Mouse (Mus musculus) limb, embryonic 13.5 days (tissue): Measurements from ENCODE around the gene Gramd4. TPM values are rescaled to one million over a fixed set of nuclear protein-coding genes. Genes with fewer than 3 reads are reported as not detected.
"Not testable (repeated sequence)": the region's sequence is repeated elsewhere in the genome, so short reads cannot be mapped to it uniquely, and the experiment has no call there.

Source experiments
- ATAC-seq: fragments of 200-750 bp; cut with Nextera tagmentation; 2 replicates; pipeline ENCODE4 v1.8.0; 2017; ENCODE audit warnings: low read depth, moderate number of reproducible peaks, moderate TSS enrichment; ENCODE audit not compliant: low FRiP score
- H3K27ac ChIP-seq: fragments of 300-500 bp; sonication (generic); 2 replicates; pipeline ENCODE4 v1.5.1; 2015; ENCODE audit warnings: inconsistent platforms, mild to moderate bottlenecking, moderate library complexity
- H3K27me3 ChIP-seq: fragments of 300-500 bp; sonication (generic); 2 replicates; pipeline ENCODE4 v1.6.1; 2015; ENCODE audit warnings: mild to moderate bottlenecking, inconsistent platforms
- H3K36me3 ChIP-seq: fragments of 300-500 bp; sonication (generic); 2 replicates; pipeline ENCODE4 v1.6.1; 2015; ENCODE audit warnings: inconsistent platforms, mild to moderate bottlenecking, moderate library complexity
- H3K4me1 ChIP-seq: fragments of 300-500 bp; sonication (generic); 2 replicates; pipeline ENCODE4 v1.6.1; 2015; ENCODE audit warnings: inconsistent platforms
- H3K4me2 ChIP-seq: fragments of 300-500 bp; sonication (generic); replicated peaks from 2 replicates; pipeline ENCODE4 v1.6.1; 2015; ENCODE audit warnings: inconsistent platforms, mild to moderate bottlenecking, moderate library complexity
- H3K4me3 ChIP-seq: fragments of 300-500 bp; sonication (generic); 2 replicates; pipeline ENCODE4 v1.5.1; 2015; ENCODE audit warnings: moderate library complexity, mild to moderate bottlenecking, inconsistent platforms
- H3K9ac ChIP-seq: fragments of 300-500 bp; sonication (generic); 2 replicates; pipeline ENCODE4 v1.6.1; 2015; ENCODE audit warnings: mild to moderate bottlenecking, inconsistent platforms
- H3K9me3 ChIP-seq: fragments of 300-500 bp; sonication (generic); 2 replicates; pipeline ENCODE4 v1.6.1; 2016; ENCODE audit warnings: inconsistent platforms
- WGBS: fragments of 180-500 bp; shearing (Covaris S2); methylation state at CpG from one replicate; pipeline ENCODE4 v1.1.7; 2015; 5-methylcytosine and 5-hydroxymethylcytosine counted together
- polyA plus RNA-seq: library from polyadenylated mRNA; unstranded; fragments of >200 nt; fragmentation: Nextera tagmentation; extraction: Ambion mirVana; gene quantifications from 2 replicates; pipeline ENCODE4 v1.2.1, GENCODE M21; 2015

The Gramd4 gene
- polyA plus RNA-seq, 1 experiment from 2014 or later = 15.3 TPM

- WGBS = 58% methylated on average over 6 of the region's 6 CpGs
- no peaks in the 10 kb centered on the region for H3K9me3 ChIP-seq
- H3K9ac ChIP-seq = peak overlapping the region; percentile 8; the same call in 1 of the 2 replicates
- H3K4me3 ChIP-seq = no peak overlapping the region
- H3K27ac ChIP-seq = 0 out of 2 replicates have a peak overlapping the region, but pooled peaks have one; percentile 15
- H3K27me3 ChIP-seq = no peaks in the 10 kb centered on the region
- no peak overlapping the region for H3K4me2 ChIP-seq
- H3K36me3 ChIP-seq = no peaks in the 10 kb centered on the region
- H3K4me1 ChIP-seq = peaks cover 7% of the 10 kb centered on the region; the same call in 1 of the 2 replicates
- ATAC-seq = no peak
Measured at GRCm38 (mm10) chr15:86051878-86052478, 5.5 kb upstream of the Gramd4 start.

DNA sequence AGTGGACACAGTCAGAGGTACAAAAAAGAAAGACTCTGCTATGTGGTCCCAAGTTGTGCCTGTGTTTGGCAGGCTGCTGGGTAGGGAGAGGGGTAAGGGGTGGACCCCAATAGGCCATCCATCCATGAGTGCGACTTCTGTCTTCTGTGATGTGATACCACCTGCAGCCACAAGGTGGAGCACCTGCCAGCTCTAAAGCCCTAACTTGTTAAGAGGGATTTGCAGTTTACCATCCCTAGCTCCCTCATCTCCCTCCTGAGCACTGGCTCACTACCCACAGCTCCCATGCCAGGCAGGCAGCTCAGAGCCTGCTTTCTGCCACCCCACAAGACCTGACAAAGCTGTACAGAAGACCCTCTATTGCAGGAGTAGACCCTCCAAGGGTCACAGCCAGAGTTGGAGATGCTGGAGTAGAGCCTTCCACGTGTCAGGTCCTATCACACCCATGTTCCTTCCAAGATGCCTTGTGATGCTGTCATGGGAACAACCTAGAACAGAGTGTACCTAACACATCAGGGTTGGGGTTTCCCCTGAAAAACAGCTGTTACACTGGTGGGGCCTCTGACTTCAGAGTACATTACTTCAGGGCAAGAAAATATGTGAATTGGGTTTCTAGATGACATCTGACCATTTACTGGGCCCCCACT is 3.5 kb upstream of the Gramd4 start:
- ATAC-seq = no peak

DNA sequence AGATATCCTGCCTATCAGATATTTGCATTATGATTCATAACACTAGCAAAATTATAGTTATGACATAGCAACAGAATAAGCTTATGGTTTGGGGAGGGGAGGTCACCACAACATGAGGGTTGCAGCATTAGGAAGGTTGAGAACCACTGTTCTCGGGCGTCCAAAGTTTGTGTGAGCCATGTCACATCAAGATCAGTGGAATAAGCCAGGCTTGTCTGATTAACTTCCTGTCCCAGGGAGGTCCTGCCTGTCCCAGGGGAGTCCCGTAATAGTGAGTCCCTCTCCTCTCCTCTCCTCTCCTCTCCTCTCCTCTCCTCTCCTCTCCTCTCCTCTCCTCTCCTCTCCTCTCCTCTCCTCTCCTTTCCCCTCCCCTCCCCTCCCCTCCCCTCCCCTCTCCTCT is 2.6 kb upstream of the Gramd4 start:
- H3K36me3 ChIP-seq, H3K4me2 ChIP-seq, H3K4me3 ChIP-seq, H3K9me3 ChIP-seq, H3K9ac ChIP-seq, H3K27me3 ChIP-seq, H3K27ac ChIP-seq, ATAC-seq: not testable (repeated sequence)
- H3K4me1 ChIP-seq = peaks cover 30% of the 10 kb centered on the region
- WGBS = 56% methylated on average over 3 of the region's 3 CpGs

More for the DNA sequence above, 3.5 kb upstream of the Gramd4 start:
- Histone ChIP-seq H3K36me3 (no peaks in the 10 kb centered on the region), H3K9me3 (no peaks in the 10 kb centered on the region), H3K4me1 (peaks cover 21% of the 10 kb centered on the region), H3K27ac (no peak overlapping the region), H3K9ac (no peak overlapping the region), H3K4me3 (no peak overlapping the region), H3K27me3 (no peaks in the 10 kb centered on the region), H3K4me2 (no peak overlapping the region)
- WGBS = 48% methylated on average over 2 of the region's 2 CpGs

DNA sequence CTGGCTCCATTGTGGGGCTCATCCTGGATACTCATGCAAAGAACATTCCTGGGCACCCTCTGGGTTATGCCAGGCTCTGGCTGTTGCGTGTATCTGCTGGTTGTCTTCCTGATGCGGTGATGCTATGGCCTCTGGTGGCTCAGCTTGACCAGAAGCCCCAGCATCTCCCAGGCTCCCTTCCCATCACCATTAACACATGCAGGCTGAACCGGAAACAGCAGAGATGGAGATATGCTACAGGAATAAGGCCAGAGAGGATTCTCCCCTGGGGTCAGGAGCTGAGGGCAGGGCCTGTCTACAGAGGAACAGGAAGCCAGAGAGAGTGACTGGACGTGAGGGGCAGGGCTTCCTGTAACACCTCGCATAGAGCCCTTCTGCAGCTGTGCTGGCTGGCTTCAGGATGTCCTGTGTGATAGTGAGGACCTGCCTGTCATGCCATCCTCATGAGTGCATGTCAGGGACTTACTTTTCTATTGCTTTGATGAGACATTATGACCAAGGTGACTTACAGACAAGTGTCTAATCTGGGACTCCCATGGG is 1.2 kb upstream of the Gramd4 start:
- H3K36me3 ChIP-seq = no peaks in the 10 kb centered on the region
- no peaks in the 10 kb centered on the region for H3K9me3 ChIP-seq
- peaks cover 44% of the 10 kb centered on the region for H3K4me1 ChIP-seq
- H3K9ac ChIP-seq = no peak overlapping the region
- H3K4me2 ChIP-seq = no peak overlapping the region
- no peak overlapping the region for H3K4me3 ChIP-seq
- H3K27me3 ChIP-seq = no peaks in the 10 kb centered on the region
- no peak overlapping the region for H3K27ac ChIP-seq
- no peak for ATAC-seq
- 85% methylated on average over 5 of the region's 5 CpGs for WGBS

- no peak for ATAC-seq
- WGBS = 8% methylated on average over 7 of the region's 7 CpGs
Measured at GRCm38 (mm10) chr15:86057908-86058307, 413 bp downstream of the Gramd4 start.

GRCm38 (mm10) chr15:86058394-86058915 is 960 bp downstream of the Gramd4 start:
- H3K27me3 ChIP-seq = no peaks in the 10 kb centered on the region
- 1% methylated on average over 57 of the region's 70 CpGs for WGBS
- no peaks in the 10 kb centered on the region for H3K36me3 ChIP-seq
- H3K4me2 ChIP-seq = peak overlapping the region; percentile 83
- ATAC-seq = peak; percentile 78
- peak overlapping the region; percentile 85 for H3K4me3 ChIP-seq
- H3K4me1 ChIP-seq = peaks cover 44% of the 10 kb centered on the region
- peak overlapping the region; percentile 58; the same call in 1 of the 2 replicates for H3K27ac ChIP-seq
- H3K9ac ChIP-seq = peak overlapping the region; percentile 97
- H3K9me3 ChIP-seq = no peaks in the 10 kb centered on the region

More at GRCm38 (mm10) chr15:86057908-86058307, 413 bp downstream of the Gramd4 start:
- Histone ChIP-seq H3K27me3 (no peaks in the 10 kb centered on the region), H3K4me1 (peaks cover 44% of the 10 kb centered on the region), H3K4me2 (peak overlapping the region; percentile 83), H3K9ac (peak overlapping the region; percentile 97), H3K9me3 (no peaks in the 10 kb centered on the region), H3K4me3 (peak overlapping the region; percentile 85), H3K27ac (no peak overlapping the region; the same call in 1 of the 2 replicates), H3K36me3 (no peaks in the 10 kb centered on the region)

GRCm38 (mm10) chr15:86058931-86059834 is 1.7 kb downstream of the Gramd4 start:
- H3K4me3 ChIP-seq = peak overlapping the region; percentile 85
- WGBS = 2% methylated on average over 48 of the region's 49 CpGs
- ATAC-seq = peak; percentile 33
- H3K4me1 ChIP-seq = peaks cover 44% of the 10 kb centered on the region
- H3K9ac ChIP-seq = peak overlapping the region; percentile 97
- H3K36me3 ChIP-seq = no peaks in the 10 kb centered on the region
- H3K27ac ChIP-seq = peak overlapping the region; percentile 58; the same call in 1 of the 2 replicates
- H3K4me2 ChIP-seq = peak overlapping the region; percentile 83
- H3K27me3 ChIP-seq = no peaks in the 10 kb centered on the region
- H3K9me3 ChIP-seq = no peaks in the 10 kb centered on the region

DNA sequence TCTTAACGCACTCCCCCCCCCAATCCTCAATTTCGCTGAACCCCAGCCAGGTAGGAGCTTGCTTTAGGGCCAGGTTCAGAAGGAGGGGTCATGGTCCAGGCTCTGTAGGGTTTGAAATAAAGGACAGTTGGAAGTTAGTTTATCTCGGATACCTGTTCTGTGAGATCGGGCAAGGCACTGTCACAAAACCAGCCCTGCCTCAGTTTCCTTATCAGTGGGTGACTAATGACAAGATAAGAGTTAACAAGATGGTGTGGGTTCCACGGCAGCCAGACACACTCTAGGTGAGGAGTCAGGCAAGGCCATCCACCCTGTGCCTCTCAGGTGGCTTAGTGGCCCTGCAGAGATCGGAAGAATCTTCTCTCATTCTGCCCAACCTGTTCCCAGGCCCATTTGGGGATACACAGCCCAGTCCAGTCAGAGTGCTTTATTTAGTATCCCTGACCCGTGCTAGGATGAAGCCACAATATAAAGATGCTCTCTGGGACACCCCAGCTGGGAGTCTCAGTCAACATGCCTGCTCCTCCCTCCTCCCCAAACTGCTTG is 2.4 kb downstream of the Gramd4 start:
- Histone ChIP-seq H3K36me3 (no peaks in the 10 kb centered on the region), H3K4me1 (peaks cover 44% of the 10 kb centered on the region), H3K9me3 (no peaks in the 10 kb centered on the region), H3K27ac (no peak overlapping the region), H3K4me3 (peak overlapping the region; percentile 85), H3K27me3 (no peaks in the 10 kb centered on the region), H3K9ac (peak overlapping the region; percentile 97), H3K4me2 (peak overlapping the region; percentile 83)
- ATAC-seq = no peak
- 82% methylated on average over 7 of the region's 7 CpGs for WGBS

GRCm38 (mm10) chr15:86060581-86060980 is 3.1 kb downstream of the Gramd4 start:
- H3K4me3 ChIP-seq = no peak overlapping the region
- H3K9ac ChIP-seq = no peak overlapping the region
- no peaks in the 10 kb centered on the region for H3K27me3 ChIP-seq
- no peak for ATAC-seq
- H3K27ac ChIP-seq = no peak overlapping the region
- peaks cover 44% of the 10 kb centered on the region for H3K4me1 ChIP-seq
- WGBS = 90% methylated on average over 12 of the region's 12 CpGs
- H3K9me3 ChIP-seq = no peaks in the 10 kb centered on the region
- peak overlapping the region; percentile 83 for H3K4me2 ChIP-seq
- no peaks in the 10 kb centered on the region for H3K36me3 ChIP-seq

DNA sequence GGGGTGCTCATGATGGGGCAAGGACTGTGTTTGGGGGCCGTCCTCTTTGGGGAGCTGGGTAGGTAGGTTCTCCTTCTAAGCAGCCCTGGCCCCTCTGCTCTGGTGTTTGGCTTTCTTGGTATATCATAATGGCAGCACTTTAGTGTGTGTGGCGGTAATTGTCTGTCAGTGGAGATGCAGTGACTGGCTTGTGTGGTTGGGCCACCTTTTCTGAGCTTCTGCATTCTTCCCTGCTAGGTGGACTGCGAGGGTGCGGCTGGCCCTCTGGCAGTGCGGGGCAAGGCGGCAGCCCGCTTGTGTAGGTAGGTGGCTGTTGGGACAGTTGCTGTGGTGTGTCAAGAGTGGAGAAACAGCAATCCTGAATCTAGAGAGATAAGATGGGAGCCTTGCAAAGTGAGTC is 3.7 kb downstream of the Gramd4 start:
- Histone ChIP-seq H3K9ac (peak overlapping the region; percentile 25; the same call in 1 of the 2 replicates), H3K4me1 (peaks cover 44% of the 10 kb centered on the region), H3K36me3 (peaks cover 4% of the 10 kb centered on the region; the same call in 1 of the 2 replicates), H3K9me3 (no peaks in the 10 kb centered on the region), H3K4me3 (no peak overlapping the region), H3K27me3 (no peaks in the 10 kb centered on the region), H3K27ac (0 out of 2 replicates have a peak overlapping the region, but pooled peaks have one; percentile 10), H3K4me2 (peak overlapping the region; percentile 83)
- no peak for ATAC-seq
- 83% methylated on average over 7 of the region's 7 CpGs for WGBS

GRCm38 (mm10) chr15:86061848-86062481 is 4.5 kb downstream of the Gramd4 start:
- H3K4me1 ChIP-seq = peaks cover 49% of the 10 kb centered on the region
- H3K27ac ChIP-seq = no peak overlapping the region

More at GRCm38 (mm10) chr15:86061848-86062481, 4.5 kb downstream of the Gramd4 start:
- Histone ChIP-seq H3K9ac (no peak overlapping the region), H3K27me3 (no peaks in the 10 kb centered on the region), H3K4me3 (no peak overlapping the region), H3K36me3 (peaks cover 4% of the 10 kb centered on the region; the same call in 1 of the 2 replicates), H3K4me2 (no peak overlapping the region), H3K9me3 (no peaks in the 10 kb centered on the region)
- no peak for ATAC-seq
- 58% methylated on average over 6 of the region's 6 CpGs for WGBS
